Mouse (Mus musculus) liver, adult (tissue): ENCODE measurements around the gene Dusp12.

Experiments used
- GATA4 ChIP-seq: IDR thresholded peaks from 2 replicates; pipeline ENCODE4 v1.6.1; 2014; ENCODE audit warnings: mild to moderate bottlenecking, low read length; ENCODE audit not compliant: insufficient replicate concordance

The Dusp12 gene

DNA sequence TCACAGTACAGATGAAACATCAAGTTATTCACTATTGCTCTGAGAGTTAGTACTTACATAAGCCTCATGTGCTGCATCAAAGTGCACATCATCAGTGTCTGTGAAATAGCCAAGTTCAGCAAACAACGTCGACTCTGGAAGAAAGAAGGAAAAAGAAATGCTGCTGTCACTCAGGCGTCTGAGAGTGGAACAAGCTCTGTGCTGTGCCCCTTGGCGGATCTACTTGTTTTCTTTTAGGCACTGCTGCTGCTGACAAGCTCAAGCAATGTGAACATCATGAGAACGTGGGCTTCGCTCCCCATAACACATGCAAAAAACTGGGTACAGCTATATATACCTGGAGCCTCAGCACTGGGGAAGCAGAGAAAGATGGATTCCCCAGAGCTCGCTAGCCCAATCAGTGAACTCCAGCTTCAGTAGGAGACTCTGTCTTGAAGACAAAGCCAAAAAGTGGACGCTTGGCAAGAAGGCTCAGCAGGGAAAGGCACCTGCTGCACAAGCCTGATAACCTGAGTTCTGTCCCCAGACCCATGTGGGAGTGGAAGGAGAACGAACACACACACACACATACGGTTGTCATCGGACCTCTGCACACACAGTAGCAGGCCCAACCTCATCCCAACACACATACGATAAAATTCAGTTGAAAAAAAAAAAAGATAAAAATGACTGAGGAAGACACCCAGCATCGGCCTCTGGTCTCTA lies 30.1 kb downstream of the Dusp12 start:
- no peak for TF ChIP-seq GATA4

DNA sequence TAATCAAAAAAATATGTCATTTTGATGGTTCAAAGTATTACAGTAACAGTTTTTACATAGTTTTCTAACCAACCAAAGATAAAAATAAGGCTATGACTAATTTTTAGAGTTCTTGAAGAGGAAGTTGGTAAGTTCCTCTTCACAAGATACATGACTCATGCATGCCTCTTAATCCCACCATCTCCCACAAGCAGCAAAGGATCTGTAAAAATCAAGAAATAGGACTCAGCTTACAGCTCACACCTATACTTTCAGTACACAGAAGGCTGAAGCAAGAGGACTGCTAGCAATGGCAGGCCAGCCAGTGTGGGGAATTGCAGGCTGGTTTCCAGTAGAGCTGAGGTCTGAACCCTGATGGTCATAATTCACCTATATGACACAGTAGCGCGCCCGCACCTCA lies 31.7 kb downstream of the Dusp12 start:
- no peak for TF ChIP-seq GATA4

DNA sequence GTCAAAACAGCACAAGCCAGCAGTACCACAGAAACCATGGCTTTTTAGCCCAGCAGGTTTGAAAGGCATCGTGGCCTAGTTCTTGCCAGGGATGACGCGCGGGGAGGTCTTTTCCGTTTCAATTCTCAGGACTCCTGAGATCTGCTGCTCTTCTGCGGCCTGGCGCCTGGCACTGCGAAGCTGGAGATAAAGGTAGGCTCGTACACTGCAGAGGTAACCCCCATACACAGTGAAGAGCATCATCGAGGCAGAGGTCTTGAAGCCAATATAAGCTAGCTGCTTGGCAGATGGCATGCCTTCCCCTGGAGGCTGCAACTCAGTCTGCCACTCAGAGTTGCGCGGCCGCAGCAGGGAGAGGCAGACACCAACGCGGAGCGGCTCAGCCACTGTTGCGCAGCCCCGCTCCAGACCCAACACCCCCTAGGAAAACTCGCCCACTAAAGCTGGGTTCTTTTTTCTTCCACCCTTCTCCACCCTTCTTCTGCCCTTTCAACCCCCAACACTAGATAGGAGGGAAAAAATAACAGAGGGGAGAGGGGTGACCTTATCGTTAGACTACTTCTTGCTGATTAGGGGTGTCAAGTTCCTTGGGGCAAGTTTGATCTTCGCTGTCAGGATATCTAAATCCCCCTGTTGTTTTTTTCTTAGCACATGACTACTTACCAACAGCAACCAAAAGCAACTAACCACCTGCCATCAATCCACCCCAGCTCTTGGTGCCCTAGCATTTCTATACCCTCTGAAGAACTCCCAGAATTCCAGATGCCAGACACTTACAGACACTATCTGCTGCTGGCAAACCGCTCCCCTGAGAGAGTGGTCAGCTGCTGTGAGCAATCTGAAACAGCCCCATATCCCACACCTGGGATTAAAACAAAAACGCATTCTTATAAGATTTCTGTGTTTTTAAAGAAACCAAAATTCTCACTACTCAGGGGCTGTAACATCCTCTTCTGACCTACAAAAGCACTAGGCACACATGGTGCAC lies 34.4 kb downstream of the Dusp12 start:
- no peak for TF ChIP-seq GATA4

DNA sequence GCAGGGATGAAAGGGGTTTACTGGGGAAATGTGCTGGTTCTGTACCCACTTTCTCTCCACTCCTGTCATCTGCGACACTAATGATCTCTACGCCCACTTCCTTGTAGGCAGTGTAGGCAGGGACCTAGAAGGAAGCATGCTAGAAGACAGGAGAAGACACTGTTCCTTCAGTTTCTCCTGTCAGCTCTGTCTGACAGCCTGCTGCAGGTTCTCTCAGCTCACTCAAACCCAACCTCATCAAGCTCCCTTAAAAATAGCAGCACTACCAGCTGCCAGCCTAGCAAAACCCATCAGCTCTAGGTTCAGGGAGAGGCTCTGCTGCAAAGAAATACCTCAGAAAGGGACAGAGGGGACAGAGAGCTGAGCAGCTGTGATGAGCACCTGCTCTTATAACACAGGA lies 35.3 kb downstream of the Dusp12 start:
- TF ChIP-seq GATA4, result no peak

DNA sequence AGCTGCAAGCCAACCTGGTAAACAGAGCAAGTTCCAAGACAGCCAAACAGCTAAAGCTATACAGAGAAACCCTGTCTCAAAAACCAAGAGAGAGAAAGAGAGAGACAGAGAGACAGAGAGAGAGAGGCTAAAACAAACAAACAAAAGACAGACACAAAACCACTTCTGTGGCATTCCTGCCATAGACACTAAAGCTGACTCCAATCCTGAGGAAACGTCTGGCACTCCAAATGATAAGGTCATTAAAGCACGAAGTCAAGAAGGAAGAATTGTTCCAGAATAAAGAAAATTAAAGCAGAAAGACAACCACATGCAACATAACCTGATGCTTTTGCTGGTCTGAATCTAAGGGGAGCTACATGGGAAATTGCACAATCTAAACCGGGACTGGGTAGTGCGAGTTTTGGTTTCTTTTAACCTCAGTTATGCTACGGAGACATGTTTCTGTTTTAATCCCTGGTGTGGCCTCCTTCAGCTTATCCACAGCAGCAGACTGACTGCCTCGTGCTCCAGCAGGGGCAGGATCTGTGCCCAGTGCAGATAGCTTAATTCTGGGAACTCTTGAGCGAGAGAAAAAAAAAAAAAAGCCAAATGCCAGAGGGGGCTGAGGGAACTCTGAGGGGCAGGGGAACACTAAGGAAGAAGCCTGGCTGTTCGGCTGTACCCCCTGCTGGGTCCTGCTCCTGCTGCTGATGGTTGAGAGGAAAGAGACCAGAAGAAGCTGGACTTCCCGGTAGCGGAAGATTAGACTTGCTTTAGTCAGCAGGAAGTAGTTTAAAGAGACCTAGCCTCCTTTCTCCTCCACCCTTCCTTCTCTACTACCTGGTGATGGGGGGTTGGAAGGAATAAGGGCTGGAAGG lies 39.7 kb downstream of the Dusp12 start:
- no peak for TF ChIP-seq GATA4

DNA sequence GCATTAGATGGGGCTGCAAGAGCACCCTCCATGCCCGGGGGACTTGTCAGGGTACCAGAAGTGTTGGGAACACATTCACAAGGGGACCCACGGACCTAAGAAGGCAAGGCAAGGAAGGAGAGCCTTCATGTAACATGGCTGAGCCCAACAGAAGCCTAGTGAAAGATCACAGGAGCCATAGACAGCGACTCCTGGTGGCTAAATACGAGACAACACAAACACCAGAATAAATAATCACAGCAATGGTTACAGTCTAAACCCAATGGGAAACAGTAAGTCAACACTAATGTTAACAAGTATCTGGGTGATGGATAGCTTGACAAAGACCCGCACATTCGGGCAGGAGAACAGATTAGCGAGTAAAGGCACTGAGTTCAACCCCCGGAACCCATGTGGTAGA lies 41.0 kb downstream of the Dusp12 start:
- no peak for TF ChIP-seq GATA4

DNA sequence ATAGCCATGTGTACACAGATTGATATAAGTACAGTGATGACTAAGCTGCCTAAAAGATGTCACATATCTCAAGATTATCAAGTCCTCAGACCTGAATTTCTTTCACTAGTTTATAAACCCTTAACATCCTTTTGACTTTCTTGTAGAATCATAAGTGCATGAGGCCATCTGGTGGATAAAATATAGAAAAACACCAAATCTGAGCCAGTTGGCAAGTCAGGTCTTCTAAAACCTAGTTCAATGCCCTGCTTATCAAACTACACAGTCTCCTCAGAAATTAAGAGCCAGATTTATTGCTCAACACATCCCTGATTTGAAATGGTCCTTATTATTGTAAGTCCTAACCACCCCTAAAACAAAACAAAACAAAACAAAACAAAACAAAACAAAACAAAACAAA lies 45.7 kb downstream of the Dusp12 start:
- TF ChIP-seq GATA4, result no peak

DNA sequence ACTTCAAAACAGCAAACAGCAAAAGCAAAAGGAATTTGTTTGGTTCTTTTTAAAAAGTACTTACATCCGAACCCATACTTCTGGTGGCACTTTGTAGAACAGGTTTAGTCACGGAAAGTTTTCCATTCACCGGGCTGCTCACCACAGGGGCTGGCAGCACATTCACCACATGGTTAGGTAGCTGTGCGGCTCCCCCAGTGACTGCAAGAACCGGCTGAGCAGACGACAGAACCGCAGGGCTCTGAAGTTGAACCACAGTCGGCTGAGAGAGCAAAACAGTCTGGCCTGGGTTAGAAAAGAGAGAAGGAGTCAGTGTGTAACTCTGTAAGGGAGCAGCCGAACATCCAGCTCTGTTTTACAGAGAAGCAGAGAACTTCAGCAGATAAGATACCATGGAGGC lies 50.6 kb downstream of the Dusp12 start:
- no peak for TF ChIP-seq GATA4

DNA sequence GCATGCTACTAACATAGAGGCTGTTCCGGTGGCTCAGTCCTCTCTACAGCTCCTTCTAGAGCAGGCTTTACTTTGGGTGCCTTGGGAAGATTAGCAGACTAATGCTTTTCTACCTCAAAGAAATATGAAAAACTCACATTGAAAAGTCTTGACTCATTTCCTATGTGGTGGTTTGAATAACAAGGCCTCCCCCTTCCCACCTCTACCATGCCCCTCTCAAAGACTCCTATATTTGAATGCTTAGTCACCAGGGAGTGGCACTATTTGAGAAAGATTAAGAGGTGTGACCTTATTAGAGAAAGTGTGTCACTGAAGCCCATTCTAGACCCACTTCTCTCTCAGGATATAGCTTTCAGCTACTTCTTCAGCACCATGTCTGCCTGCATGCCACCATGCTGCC lies 55.6 kb downstream of the Dusp12 start:
- TF ChIP-seq GATA4, result no peak

DNA sequence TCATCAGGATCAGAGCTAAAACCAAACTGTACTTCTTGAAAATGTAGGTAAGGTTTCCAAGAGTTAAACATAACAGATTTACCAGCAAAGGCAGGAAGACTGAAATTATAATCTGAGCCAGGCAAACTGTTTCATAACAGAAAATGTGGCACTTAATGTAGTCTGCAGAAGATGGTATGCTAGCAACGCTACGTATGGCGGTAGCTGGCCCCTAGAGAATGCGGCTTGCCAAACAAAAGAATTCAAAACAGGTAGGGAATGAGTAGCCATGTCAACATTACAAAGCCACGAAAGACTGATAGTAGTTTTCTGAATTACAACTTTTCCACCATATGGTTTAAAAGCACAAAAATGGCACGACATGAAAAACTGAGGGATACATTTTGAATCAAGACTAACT lies 56.0 kb downstream of the Dusp12 start:
- no peak for TF ChIP-seq GATA4
